Mouse (Mus musculus): ENCODE results near the gene Rita1.

DNA sequence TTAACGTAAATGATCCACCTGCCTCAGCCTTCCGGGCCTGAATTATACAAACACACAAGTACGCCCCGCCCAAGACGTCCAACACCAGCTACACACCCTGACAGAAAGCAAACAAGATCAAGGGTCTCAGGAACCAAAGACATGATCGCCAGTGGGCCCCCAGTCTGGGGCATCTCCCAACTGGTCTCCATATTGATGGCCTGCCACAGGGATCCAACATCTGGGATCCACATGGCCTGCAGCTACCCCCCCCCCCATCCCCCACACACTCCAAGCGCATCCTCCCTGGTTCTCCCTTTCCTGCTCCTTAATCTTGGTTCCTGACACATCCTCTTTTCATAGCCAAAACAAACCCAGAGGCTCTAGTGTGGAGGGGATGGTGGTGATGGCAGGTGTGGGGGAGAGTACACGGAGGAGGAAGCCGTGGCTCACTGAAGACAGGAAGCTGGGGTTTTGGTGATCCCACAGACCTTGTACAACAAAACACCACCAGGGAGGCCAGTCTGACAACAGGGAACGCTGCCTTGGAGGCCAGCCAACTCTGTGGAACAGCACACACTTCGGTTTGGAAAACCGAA, 33.8 kb downstream of the Rita1 start:
- TF ChIP-seq CTCF (IDR thresholded peaks at IDR 0.05; ENCODE audit: control insufficient read depth, insufficient read depth, insufficient replicate concordance, low read depth, low read length) (no peak), POLR2A (IDR thresholded peaks at IDR 0.05; ENCODE audit: control insufficient read depth, low read depth, low read length) (no peak)

Measured in testis, adult 2 months (tissue).